Mouse (Mus musculus): Measurements from ENCODE around the gene Fzd7. TPM values are rescaled to one million over a fixed set of nuclear protein-coding genes. Genes with fewer than 3 reads are reported as not detected.

The Fzd7 gene
- total and polyA plus RNA-seq, 2 experiments from 2014 or later = 1.9 to 13.9 TPM

- WGBS = 86% methylated on average over 11 of the region's 11 CpGs
These were observed 31.3 kb upstream of the Fzd7 start for GRCm38 (mm10) chr1:59450896-59451295.

GRCm38 (mm10) chr1:59451584-59451983, 30.6 kb upstream of the Fzd7 start:
- Histone ChIP-seq H3K36me3 (ENCODE audit: insufficient read depth) (no peaks in the 10 kb centered on the region), H3K27me3 (ENCODE audit: insufficient read depth, low read length) (no peaks in the 10 kb centered on the region), H3K4me3 (ENCODE audit: low read depth, low read length) (no peak overlapping the region), H3K9ac (no peak overlapping the region), H3K4me2 (ENCODE audit: low read depth) (no peak overlapping the region), H3K9me3 (ENCODE audit: low read length) (no peaks in the 10 kb centered on the region), H3K27ac (ENCODE audit: low read depth, low read length) (no peak overlapping the region), H3K4me1 (ENCODE audit: insufficient read depth) (no peaks in the 10 kb centered on the region)
- WGBS = 20% methylated on average over 9 of the region's 9 CpGs
- ATAC-seq (no peak), DNase-seq (no peak)
- TF ChIP-seq CTCF (IDR thresholded peaks at IDR 0.05; ENCODE audit: low read depth) = no peak

More at GRCm38 (mm10) chr1:59450896-59451295, 31.3 kb upstream of the Fzd7 start:
- no peak overlapping the region for H3K9ac ChIP-seq
- H3K27me3 ChIP-seq (ENCODE audit: insufficient read depth, low read length) = no peaks in the 10 kb centered on the region
- DNase-seq (no peak), ATAC-seq (no peak)
- TF ChIP-seq CTCF (IDR thresholded peaks at IDR 0.05; ENCODE audit: low read depth) = no peak
- no peak overlapping the region for H3K27ac ChIP-seq (ENCODE audit: low read depth, low read length)
- H3K36me3 ChIP-seq (ENCODE audit: insufficient read depth) = no peaks in the 10 kb centered on the region
- no peak overlapping the region for H3K4me3 ChIP-seq (ENCODE audit: low read depth, low read length)
- no peaks in the 10 kb centered on the region for H3K9me3 ChIP-seq (ENCODE audit: low read length)
- no peaks in the 10 kb centered on the region for H3K4me1 ChIP-seq (ENCODE audit: insufficient read depth)
- H3K4me2 ChIP-seq (ENCODE audit: low read depth) = no peak overlapping the region

GRCm38 (mm10) chr1:59456825-59457224, 25.4 kb upstream of the Fzd7 start:
- Histone ChIP-seq H3K27me3 (ENCODE audit: insufficient read depth, low read length) (no peaks in the 10 kb centered on the region), H3K9ac (no peak overlapping the region), H3K9me3 (ENCODE audit: low read length) (no peaks in the 10 kb centered on the region), H3K27ac (ENCODE audit: low read depth, low read length) (no peak overlapping the region), H3K4me1 (ENCODE audit: insufficient read depth) (no peaks in the 10 kb centered on the region), H3K36me3 (ENCODE audit: insufficient read depth) (no peaks in the 10 kb centered on the region), H3K4me2 (ENCODE audit: low read depth) (no peak overlapping the region), H3K4me3 (ENCODE audit: low read depth, low read length) (no peak overlapping the region)
- ATAC-seq (no peak), DNase-seq (no peak)
- WGBS = 23% methylated on average over 3 of the region's 3 CpGs
- TF ChIP-seq CTCF (IDR thresholded peaks at IDR 0.05; ENCODE audit: low read depth) = no peak

GRCm38 (mm10) chr1:59457873-59458272, 24.4 kb upstream of the Fzd7 start:
- Histone ChIP-seq H3K36me3 (ENCODE audit: insufficient read depth) (no peaks in the 10 kb centered on the region), H3K9me3 (ENCODE audit: low read length) (no peaks in the 10 kb centered on the region), H3K4me2 (ENCODE audit: low read depth) (no peak overlapping the region), H3K27me3 (ENCODE audit: insufficient read depth, low read length) (no peaks in the 10 kb centered on the region), H3K9ac (no peak overlapping the region), H3K4me1 (ENCODE audit: insufficient read depth) (no peaks in the 10 kb centered on the region), H3K27ac (ENCODE audit: low read depth, low read length) (no peak overlapping the region), H3K4me3 (ENCODE audit: low read depth, low read length) (no peak overlapping the region)
- DNase-seq = no peak
- WGBS = 87% methylated on average over 4 of the region's 4 CpGs
- no peak for ATAC-seq
- no peak for TF ChIP-seq CTCF (IDR thresholded peaks at IDR 0.05; ENCODE audit: low read depth)

GRCm38 (mm10) chr1:59458886-59459285, 23.3 kb upstream of the Fzd7 start:
- H3K9ac ChIP-seq = no peak overlapping the region
- TF ChIP-seq CTCF (IDR thresholded peaks at IDR 0.05; ENCODE audit: low read depth) = no peak
- no peaks in the 10 kb centered on the region for H3K9me3 ChIP-seq (ENCODE audit: low read length)
- H3K4me3 ChIP-seq (ENCODE audit: low read depth, low read length) = no peak overlapping the region
- H3K4me2 ChIP-seq (ENCODE audit: low read depth) = no peak overlapping the region
- WGBS = 14% methylated on average over 8 of the region's 8 CpGs
- H3K4me1 ChIP-seq (ENCODE audit: insufficient read depth) = no peaks in the 10 kb centered on the region
- H3K27ac ChIP-seq (ENCODE audit: low read depth, low read length) = no peak overlapping the region
- ATAC-seq (0 out of 2 replicates have a peak, but pooled peaks have one; percentile 45), DNase-seq (no peak)
- H3K36me3 ChIP-seq (ENCODE audit: insufficient read depth) = no peaks in the 10 kb centered on the region
- H3K27me3 ChIP-seq (ENCODE audit: insufficient read depth, low read length) = no peaks in the 10 kb centered on the region

GRCm38 (mm10) chr1:59464696-59465639, 17.3 kb upstream of the Fzd7 start:
- DNase-seq (no peak), ATAC-seq (0 out of 2 replicates have a peak, but pooled peaks have one; percentile 29)
- no peak for TF ChIP-seq CTCF (IDR thresholded peaks at IDR 0.05; ENCODE audit: low read depth)
- Histone ChIP-seq H3K4me3 (ENCODE audit: low read depth, low read length) (no peak overlapping the region), H3K4me1 (ENCODE audit: insufficient read depth) (no peaks in the 10 kb centered on the region), H3K4me2 (ENCODE audit: low read depth) (no peak overlapping the region), H3K27ac (ENCODE audit: low read depth, low read length) (no peak overlapping the region), H3K36me3 (ENCODE audit: insufficient read depth) (no peaks in the 10 kb centered on the region), H3K9me3 (ENCODE audit: low read length) (no peaks in the 10 kb centered on the region), H3K9ac (no peak overlapping the region), H3K27me3 (ENCODE audit: insufficient read depth, low read length) (no peaks in the 10 kb centered on the region)
- 54% methylated on average over 17 of the region's 17 CpGs for WGBS

GRCm38 (mm10) chr1:59465640-59466008, 16.6 kb upstream of the Fzd7 start:
- Histone ChIP-seq H3K9me3 (ENCODE audit: low read length) (no peaks in the 10 kb centered on the region), H3K4me3 (ENCODE audit: low read depth, low read length) (no peak overlapping the region), H3K4me2 (ENCODE audit: low read depth) (no peak overlapping the region), H3K36me3 (ENCODE audit: insufficient read depth) (no peaks in the 10 kb centered on the region), H3K27ac (ENCODE audit: low read depth, low read length) (no peak overlapping the region), H3K27me3 (ENCODE audit: insufficient read depth, low read length) (no peaks in the 10 kb centered on the region), H3K9ac (no peak overlapping the region), H3K4me1 (ENCODE audit: insufficient read depth) (no peaks in the 10 kb centered on the region)
- no peak for TF ChIP-seq CTCF (IDR thresholded peaks at IDR 0.05; ENCODE audit: low read depth)
- DNase-seq = no peak
- ATAC-seq = no peak
- 66% methylated on average over 9 of the region's 9 CpGs for WGBS

Data from forebrain, postnatal 0 days (tissue).